Mouse (Mus musculus) embryonic facial prominence, embryonic 11.5 days (tissue): Measurements from ENCODE around the gene Slc12a7. TPM values are rescaled to one million over a fixed set of nuclear protein-coding genes. Genes with fewer than 3 reads are reported as not detected.
"Not testable (repeated sequence)": the region's sequence is repeated elsewhere in the genome, so short reads cannot be mapped to it uniquely, and the experiment has no call there.

ENCODE experiments used
- ATAC-seq: fragments of 200-750 bp; cut with Nextera tagmentation; replicated peaks from 2 replicates; pipeline ENCODE4 v1.8.0; 2017; ENCODE audit warnings: low read depth; ENCODE audit not compliant: insufficient number of reproducible peaks, low FRiP score, low TSS enrichment
- DNase-seq: peaks from one replicate; pipeline ENCODE4 v3.0.0-alpha.2; 2015; ENCODE audit warnings: low spot score
- H3K27ac ChIP-seq: fragments of 300-500 bp; sonication (generic); replicated peaks from 2 replicates; pipeline ENCODE4 v1.5.1; 2014; ENCODE audit warnings: mild to moderate bottlenecking, low read depth, low read length, control low read depth
- H3K27me3 ChIP-seq: fragments of 300-500 bp; sonication (generic); 2 replicates; pipeline ENCODE4 v1.6.1; 2014; ENCODE audit warnings: mild to moderate bottlenecking, low read length, moderate library complexity, mixed read lengths; ENCODE audit not compliant: control insufficient read depth, insufficient read depth
- H3K36me3 ChIP-seq: fragments of 300-500 bp; sonication (generic); replicated peaks from 2 replicates; pipeline ENCODE4 v1.6.1; 2014; ENCODE audit warnings: low read depth, mild to moderate bottlenecking, low read length, moderate library complexity, mixed read lengths; ENCODE audit not compliant: control insufficient read depth, insufficient read depth
- H3K4me1 ChIP-seq: fragments of 300-500 bp; sonication (generic); 2 replicates; pipeline ENCODE4 v1.6.1; 2014; ENCODE audit warnings: low read length, mixed read lengths; ENCODE audit not compliant: control insufficient read depth, insufficient read depth
- H3K4me2 ChIP-seq: fragments of 300-500 bp; sonication (generic); 2 replicates; pipeline ENCODE4 v1.6.1; 2014; ENCODE audit warnings: low read depth, mild to moderate bottlenecking, control low read depth, low read length, moderate library complexity
- H3K4me3 ChIP-seq: fragments of 300-500 bp; sonication (generic); 2 replicates; pipeline ENCODE4 v1.5.1; 2014; ENCODE audit warnings: low read depth, low read length, control low read depth
- H3K9ac ChIP-seq: fragments of 300-500 bp; sonication (generic); replicated peaks from 2 replicates; pipeline ENCODE4 v1.6.1; 2014; ENCODE audit warnings: mild to moderate bottlenecking, control low read depth, low read length
- H3K9me3 ChIP-seq: fragments of 300-500 bp; sonication (generic); replicated peaks from 2 replicates; pipeline ENCODE4 v1.6.1; 2016; ENCODE audit warnings: mild to moderate bottlenecking, low read length, inconsistent platforms, mixed read lengths; ENCODE audit not compliant: control insufficient read depth
- WGBS: fragments of 180-500 bp; shearing (Covaris S2); extraction: QIAGEN DNeasy Blood & Tissue Kit; methylation state at CpG from one replicate; pipeline ENCODE4 v1.1.7; 2014; 5-methylcytosine and 5-hydroxymethylcytosine counted together
- polyA plus RNA-seq: library from polyadenylated mRNA; unstranded; fragments of >200 nt; fragmentation: Nextera tagmentation; extraction: Ambion mirVana; gene quantifications from 2 replicates; pipeline ENCODE4 v1.2.1, GENCODE M21; 2014

Slc12a7 gene
- polyA plus RNA-seq, 1 experiment from 2014 or later: 39.6 TPM

GRCm38 (mm10) chr13:73694972-73695371 lies 37.9 kb upstream of the Slc12a7 start:
- Histone ChIP-seq H3K4me1 (no peaks in the 10 kb centered on the region), H3K9me3 (no peaks in the 10 kb centered on the region), H3K4me3 (no peak overlapping the region), H3K4me2 (no peak overlapping the region), H3K27ac (no peak overlapping the region), H3K27me3 (no peaks in the 10 kb centered on the region), H3K9ac (no peak overlapping the region), H3K36me3 (no peaks in the 10 kb centered on the region)
- WGBS: 85% methylated on average over 1 of the region's 1 CpGs
- no peak for ATAC-seq
- no peak for DNase-seq

- 91% methylated on average over 3 of the region's 3 CpGs for WGBS
Measured at GRCm38 (mm10) chr13:73696529-73696928, 36.4 kb upstream of the Slc12a7 start.

GRCm38 (mm10) chr13:73699714-73700113 lies 33.2 kb upstream of the Slc12a7 start:
- no peak for DNase-seq
- Histone ChIP-seq H3K4me3 (no peak overlapping the region), H3K4me1 (no peaks in the 10 kb centered on the region), H3K9me3 (no peaks in the 10 kb centered on the region), H3K9ac (no peak overlapping the region), H3K36me3 (no peaks in the 10 kb centered on the region), H3K27ac (no peak overlapping the region), H3K4me2 (no peak overlapping the region), H3K27me3 (no peaks in the 10 kb centered on the region)
- ATAC-seq: no peak
- 95% methylated on average over 6 of the region's 6 CpGs for WGBS

More at GRCm38 (mm10) chr13:73696529-73696928, 36.4 kb upstream of the Slc12a7 start:
- Histone ChIP-seq H3K4me2 (no peak overlapping the region), H3K27me3 (no peaks in the 10 kb centered on the region), H3K9ac (no peak overlapping the region), H3K4me1 (no peaks in the 10 kb centered on the region), H3K27ac (no peak overlapping the region), H3K36me3 (no peaks in the 10 kb centered on the region), H3K4me3 (no peak overlapping the region), H3K9me3 (no peaks in the 10 kb centered on the region)
- DNase-seq (no peak), ATAC-seq (no peak)

- ATAC-seq: no peak
- 88% methylated on average over 12 of the region's 12 CpGs for WGBS
Measured at GRCm38 (mm10) chr13:73700554-73700953, 32.3 kb upstream of the Slc12a7 start.

GRCm38 (mm10) chr13:73701161-73701883 lies 31.6 kb upstream of the Slc12a7 start:
- Histone ChIP-seq H3K4me3 (no peak overlapping the region), H3K9me3 (no peaks in the 10 kb centered on the region), H3K4me2 (no peak overlapping the region), H3K27ac (no peak overlapping the region), H3K9ac (no peak overlapping the region), H3K36me3 (no peaks in the 10 kb centered on the region), H3K27me3 (no peaks in the 10 kb centered on the region), H3K4me1 (no peaks in the 10 kb centered on the region)
- ATAC-seq (no peak), DNase-seq (no peak)
- WGBS: 78% methylated on average over 9 of the region's 9 CpGs

More at GRCm38 (mm10) chr13:73700554-73700953, 32.3 kb upstream of the Slc12a7 start:
- DNase-seq: no peak
- H3K4me1 ChIP-seq: no peaks in the 10 kb centered on the region
- H3K9ac ChIP-seq: no peak overlapping the region
- no peak overlapping the region for H3K27ac ChIP-seq
- no peaks in the 10 kb centered on the region for H3K27me3 ChIP-seq
- no peaks in the 10 kb centered on the region for H3K36me3 ChIP-seq
- no peak overlapping the region for H3K4me2 ChIP-seq
- H3K9me3 ChIP-seq: no peaks in the 10 kb centered on the region
- H3K4me3 ChIP-seq: no peak overlapping the region

GRCm38 (mm10) chr13:73702776-73703175 lies 30.1 kb upstream of the Slc12a7 start:
- Histone ChIP-seq H3K4me1 (no peaks in the 10 kb centered on the region), H3K9ac (no peak overlapping the region), H3K4me2 (no peak overlapping the region), H3K4me3 (no peak overlapping the region), H3K27ac (no peak overlapping the region), H3K36me3 (no peaks in the 10 kb centered on the region), H3K27me3 (no peaks in the 10 kb centered on the region), H3K9me3 (no peaks in the 10 kb centered on the region)
- ATAC-seq (no peak), DNase-seq (no peak)
- whole genome bisulfite sequencing: 83% methylated on average over 4 of the region's 4 CpGs

GRCm38 (mm10) chr13:73703486-73703885 lies 29.4 kb upstream of the Slc12a7 start:
- not testable (repeated sequence) for H3K27me3 ChIP-seq

GRCm38 (mm10) chr13:73704694-73705325 lies 28.1 kb upstream of the Slc12a7 start, which contains the start of gene Slc6a19:
Slc6a19 (minus strand) TSS chr13:73704865.
- Histone ChIP-seq H3K36me3 (no peaks in the 10 kb centered on the region), H3K4me1 (no peaks in the 10 kb centered on the region), H3K27ac (no peak within 1 kb of the TSS), H3K27me3 (no peaks in the 10 kb centered on the region), H3K4me3 (no peak within 1 kb of the TSS), H3K9ac (no peak within 1 kb of the TSS), H3K9me3 (no peaks in the 10 kb centered on the region), H3K4me2 (no peak within 1 kb of the TSS)
- 86% methylated on average over 7 of the region's 7 CpGs for WGBS
- no peak for ATAC-seq
- no peak for DNase-seq

More at GRCm38 (mm10) chr13:73703486-73703885, 29.4 kb upstream of the Slc12a7 start:
- not testable (repeated sequence) for H3K36me3 ChIP-seq, ATAC-seq, DNase-seq, H3K9me3 ChIP-seq, H3K4me3 ChIP-seq, H3K4me2 ChIP-seq, H3K4me1 ChIP-seq, H3K9ac ChIP-seq, H3K27ac ChIP-seq
- WGBS: 75% methylated on average over 4 of the region's 4 CpGs
